Mouse (Mus musculus): Measurements from ENCODE around the gene Tspan12.
A peak's percentile ranks its signal among the peaks of the same experiment; 100 is the strongest.
"Not testable (repeated sequence)": the region's sequence is repeated elsewhere in the genome, so short reads cannot be mapped to it uniquely, and the experiment has no call there.

Tspan12 gene

GRCm38 (mm10) chr6:21828001-21828400 is 24.3 kb downstream of the Tspan12 start:
- DNase-seq, result no peak

DNA sequence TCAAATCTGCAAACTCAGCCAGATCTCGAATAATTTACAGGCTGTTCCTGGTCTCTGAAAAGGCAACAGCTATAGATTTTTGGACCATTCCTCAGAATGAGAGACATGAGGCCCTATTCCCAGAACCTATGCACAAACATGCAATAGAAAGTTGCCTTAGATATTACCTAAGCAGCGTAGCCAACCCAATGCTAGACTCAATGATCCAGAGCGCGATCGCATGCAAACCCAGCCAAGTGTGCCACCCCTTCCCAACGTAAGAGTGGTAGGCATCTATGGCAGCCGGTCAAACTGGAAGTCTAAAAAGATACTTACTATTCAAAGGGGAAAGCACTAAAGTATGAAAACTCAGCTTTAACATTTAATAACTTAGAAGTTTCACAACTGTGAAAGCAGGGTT is 28.6 kb downstream of the Tspan12 start:
- DNase-seq, result no peak

GRCm38 (mm10) chr6:21823281-21823680 is 29.0 kb downstream of the Tspan12 start:
- DNase-seq, result peak; percentile 60

- no peak for DNase-seq
Observed at GRCm38 (mm10) chr6:21822721-21823134, 29.6 kb downstream of the Tspan12 start.

DNA sequence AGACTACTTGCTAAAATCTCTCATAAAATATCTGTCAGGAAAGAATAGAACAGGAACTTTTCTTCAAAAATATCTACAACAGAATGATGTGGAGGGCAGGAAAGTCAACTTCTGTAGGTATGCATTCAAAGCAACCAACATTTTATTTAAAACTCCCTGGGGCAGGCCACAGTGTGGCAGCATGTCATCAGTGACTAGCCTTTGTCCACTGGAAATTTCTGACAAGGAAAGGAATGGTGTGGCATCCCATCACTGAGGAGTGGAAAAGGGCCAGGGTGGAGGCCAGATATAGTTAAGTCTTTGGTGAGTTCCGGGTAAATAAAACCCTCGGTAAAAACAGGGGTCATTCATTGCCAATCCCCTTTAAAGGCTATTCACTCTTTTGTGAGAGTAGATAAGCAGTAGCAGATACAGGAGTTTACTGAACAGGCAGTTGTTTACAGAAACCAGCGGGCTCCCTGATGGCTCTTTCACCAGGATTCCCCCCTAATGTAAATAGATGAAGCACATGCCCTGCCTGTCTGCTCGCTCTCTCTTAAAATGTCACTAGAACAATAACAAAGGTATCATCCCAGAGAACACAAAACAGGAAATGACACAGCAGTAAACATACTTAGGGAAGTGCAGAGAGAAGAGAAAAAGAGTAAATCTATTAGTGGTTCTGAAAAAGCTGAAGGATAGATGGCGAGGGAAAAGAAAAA is 34.1 kb downstream of the Tspan12 start:
- no peak for DNase-seq

GRCm38 (mm10) chr6:21806005-21806404 is 46.3 kb downstream of the Tspan12 start:
- DNase-seq, result no peak

DNA sequence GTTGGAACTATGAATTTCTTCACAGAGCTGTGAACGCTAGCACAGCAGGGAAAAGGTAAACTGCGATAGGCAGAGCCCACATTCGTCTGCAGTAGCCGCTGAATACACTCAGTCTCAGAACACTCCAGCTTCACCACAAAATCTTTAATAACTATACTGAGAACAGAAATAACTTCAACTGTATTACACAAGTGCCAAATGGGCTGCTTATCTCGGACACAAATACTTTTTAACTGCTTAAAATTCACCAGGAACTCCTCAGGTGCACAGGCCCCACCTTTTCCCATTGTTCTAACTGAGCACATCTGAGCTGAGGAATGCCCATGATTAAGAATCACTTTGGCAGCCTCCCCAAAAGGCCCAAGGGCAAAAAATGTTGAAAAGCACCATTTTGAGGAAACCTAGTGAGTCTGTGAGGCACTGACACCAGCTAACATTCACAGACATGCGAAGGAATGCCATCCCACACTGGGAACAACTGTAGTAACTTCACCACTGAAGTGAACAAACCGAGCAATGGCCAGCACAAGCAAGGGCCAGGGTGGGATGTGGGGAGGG is 47.2 kb downstream of the Tspan12 start:
- DNase-seq, result no peak

- DNase-seq, result no peak
Observed at GRCm38 (mm10) chr6:21803483-21804340, 48.6 kb downstream of the Tspan12 start.

DNA sequence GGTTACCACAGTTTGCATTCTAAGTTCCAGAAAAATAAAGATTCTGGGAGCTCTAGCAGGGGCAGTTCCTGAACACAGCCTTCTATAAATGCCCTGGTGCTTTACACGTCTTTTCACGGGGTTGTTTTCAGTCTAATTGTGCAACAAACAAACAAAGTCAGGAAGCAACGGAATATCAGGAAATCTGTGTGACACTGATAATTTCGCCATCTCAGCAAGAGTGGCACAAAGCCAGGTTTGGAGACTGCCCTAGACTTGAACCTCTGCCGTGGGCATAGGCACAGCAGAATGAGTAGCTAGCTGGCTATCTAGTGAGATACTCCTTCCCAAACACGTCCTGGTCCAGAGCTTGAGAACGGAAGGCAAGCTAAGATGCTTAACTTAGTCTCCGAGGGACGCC is 53.7 kb downstream of the Tspan12 start:
- peak; percentile 74 for DNase-seq

GRCm38 (mm10) chr6:21797087-21797486 is 55.2 kb downstream of the Tspan12 start:
- peak; percentile 40 for DNase-seq

- no peak for DNase-seq
Observed at GRCm38 (mm10) chr6:21796413-21796812, 55.9 kb downstream of the Tspan12 start.

- no peak for DNase-seq
Observed at GRCm38 (mm10) chr6:21795410-21795809, 56.9 kb downstream of the Tspan12 start.

DNA sequence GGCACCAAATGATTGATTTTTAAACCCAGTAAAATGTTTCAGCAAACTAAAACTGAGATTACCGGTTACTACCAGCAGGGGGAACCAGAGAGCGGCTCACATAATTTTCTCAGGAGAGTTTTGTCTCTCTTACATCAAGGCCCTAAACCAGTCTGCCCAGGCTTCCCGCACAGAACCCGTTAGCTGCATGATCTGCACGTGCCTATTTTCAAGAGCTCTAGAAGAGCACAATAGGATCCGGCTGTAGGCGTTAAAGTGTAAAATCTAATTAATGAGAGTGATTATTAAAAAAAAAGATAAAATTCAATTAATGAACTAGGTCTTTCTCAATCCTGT is 57.3 kb downstream of the Tspan12 start:
- peak; percentile 74 for DNase-seq

DNA sequence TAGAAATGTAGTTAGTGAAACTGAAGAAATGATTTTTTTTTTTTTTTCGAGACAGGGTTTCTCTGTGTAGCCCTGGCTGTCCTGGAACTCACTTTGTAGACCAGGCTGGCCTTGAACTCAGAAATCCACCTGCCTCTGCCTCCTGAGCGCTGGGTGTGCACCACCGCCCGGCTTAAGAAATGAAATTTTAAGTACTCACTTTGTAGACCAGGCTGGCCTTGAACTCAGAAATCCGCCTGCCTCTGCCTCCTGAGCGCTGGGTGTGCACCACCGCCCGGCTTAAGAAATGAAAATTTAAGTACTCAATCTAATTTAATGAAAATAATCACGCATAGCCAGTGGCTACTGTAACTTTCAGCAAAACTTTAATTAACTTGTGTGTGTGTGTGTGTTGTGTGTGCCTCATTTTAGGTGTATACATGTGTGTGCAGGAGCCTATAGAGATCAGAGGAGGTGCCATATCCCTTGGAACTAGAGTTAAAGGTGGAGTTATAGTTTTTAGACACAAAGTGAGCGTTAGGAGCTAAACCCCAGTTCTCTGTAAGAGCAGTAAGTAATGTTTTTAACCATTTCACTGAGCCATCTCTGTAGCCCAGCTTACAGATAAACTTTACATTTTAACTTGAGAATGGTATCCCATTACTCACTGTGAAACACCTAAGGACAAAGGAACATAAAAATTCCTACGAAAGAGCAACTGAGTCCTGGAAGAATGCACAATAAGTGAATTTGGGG is 57.8 kb downstream of the Tspan12 start:
- DNase-seq, result no peak

GRCm38 (mm10) chr6:21791307-21791706 is 61.0 kb downstream of the Tspan12 start:
- no peak for DNase-seq

DNA sequence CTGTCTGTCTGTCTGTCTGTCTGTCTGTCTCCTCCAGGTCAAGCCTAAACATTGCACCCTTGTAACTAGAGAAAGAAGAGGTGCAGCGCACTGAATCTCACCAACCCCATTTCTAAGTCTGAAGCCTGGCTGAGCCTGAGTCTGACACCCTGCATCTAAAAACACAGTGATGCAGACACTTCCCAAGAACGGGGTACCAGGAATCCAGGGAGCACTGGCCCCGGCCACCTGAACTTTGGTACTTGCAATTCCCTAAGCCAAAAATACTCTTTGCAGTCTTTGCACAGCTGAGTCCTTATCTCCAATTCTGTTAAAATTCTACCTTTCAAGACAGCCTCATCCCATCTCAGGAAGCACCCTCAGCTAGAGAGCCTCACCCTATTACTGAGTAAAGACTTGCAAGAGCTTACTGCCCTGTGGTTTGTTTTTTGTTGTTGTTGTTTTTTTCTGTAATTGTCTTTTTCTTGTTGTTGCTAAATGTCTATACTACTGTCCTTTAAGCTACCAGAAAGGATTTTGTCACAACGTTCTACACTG is 61.7 kb downstream of the Tspan12 start:
- DNase-seq, result no peak

DNA sequence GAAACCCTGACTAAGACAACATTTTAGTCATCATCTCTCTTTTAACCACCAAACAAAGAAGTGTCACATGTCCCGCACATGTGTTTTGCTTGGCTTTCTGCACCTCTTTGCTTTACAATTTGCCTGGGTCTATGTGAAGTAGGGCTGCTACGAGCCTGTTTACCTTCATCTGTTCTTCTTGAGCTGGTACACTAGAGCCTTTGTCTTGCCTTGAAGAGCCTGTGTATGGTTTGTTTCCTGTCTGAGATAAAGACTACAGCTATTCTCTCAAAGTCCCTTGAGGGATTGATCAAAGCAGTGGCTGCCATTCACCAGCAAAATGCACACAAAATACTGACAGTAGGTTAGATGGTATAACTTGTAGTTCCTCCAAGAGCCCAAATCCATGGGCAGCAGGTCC is 62.3 kb downstream of the Tspan12 start:
- no peak for DNase-seq

GRCm38 (mm10) chr6:21789582-21789981 is 62.7 kb downstream of the Tspan12 start:
- not testable (repeated sequence) for DNase-seq

GRCm38 (mm10) chr6:21787757-21788156 is 64.6 kb downstream of the Tspan12 start:
- no peak for DNase-seq

DNA sequence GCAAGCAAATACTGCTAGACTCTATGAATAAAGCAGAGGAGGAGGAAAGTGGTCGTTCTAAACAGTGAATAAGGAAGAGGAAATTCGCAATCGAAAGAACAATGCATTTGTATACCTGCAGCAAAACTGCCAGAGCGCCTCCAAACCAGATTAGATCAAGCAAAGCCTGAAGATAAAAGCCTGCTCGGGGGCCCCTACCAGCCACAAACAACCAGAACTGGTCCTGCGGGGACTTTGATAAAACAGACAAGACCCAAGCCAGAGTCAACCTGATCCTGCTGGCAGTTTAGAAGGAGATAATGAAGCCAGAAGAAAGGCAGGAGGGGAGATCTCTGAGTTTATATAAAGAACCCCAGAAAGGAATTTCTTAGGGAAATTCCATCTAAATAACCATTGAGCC is 65.0 kb downstream of the Tspan12 start:
- no peak for DNase-seq

DNA sequence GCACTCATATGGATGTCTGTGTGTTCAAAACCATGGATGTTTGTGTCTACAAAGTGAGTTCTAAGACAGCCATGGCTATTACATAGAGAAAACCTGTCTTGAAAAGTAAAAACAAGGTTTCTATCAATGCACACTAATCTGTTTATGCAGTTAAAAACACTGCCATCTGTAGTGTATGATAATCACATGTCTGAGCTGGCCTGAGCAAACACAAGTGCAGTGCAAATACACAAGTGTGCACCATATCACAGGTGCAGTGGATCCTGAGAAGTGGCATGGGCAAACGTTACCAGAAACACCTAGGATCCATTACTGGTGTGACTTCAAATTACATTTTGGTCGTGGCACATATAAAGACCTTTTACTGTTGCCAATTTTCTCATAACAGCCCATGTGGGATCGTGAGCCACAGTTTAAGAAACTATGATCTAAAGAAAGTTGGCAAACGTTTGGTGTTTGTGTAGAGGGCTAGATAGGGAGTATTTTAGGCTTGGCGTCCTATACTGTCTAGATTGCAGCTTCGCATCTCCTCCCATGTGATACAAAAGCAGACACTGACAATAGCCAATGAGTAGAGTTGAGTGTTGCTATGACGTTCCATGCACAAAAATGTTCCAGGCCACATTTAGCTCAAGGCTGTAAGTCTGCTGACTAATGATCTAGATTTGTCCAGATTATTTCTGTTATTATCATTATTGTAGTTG is 78.0 kb downstream of the Tspan12 start:
- DNase-seq, result no peak

DNA sequence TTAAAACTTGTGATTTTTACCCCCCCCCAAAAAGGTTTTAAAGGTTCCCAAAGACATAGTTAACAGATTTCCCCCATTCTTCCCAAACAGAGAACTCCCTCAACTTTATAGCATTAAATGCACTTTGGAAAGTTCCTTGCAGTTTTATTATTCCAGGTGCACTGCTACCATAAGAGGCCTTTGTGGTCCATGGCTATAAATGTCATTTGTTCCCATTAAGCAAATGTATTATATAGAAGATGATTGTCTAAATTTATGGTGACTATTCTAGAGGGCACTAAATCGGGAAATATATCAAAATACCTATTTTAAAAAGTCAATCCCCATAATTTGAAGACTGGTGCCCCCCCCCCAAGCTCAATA is 82.9 kb downstream of the Tspan12 start:
- no peak for DNase-seq
